Mouse (Mus musculus) naive thymus-derived CD4-positive, alpha-beta T cell, adult 2 months (primary cell): Measurements from ENCODE around the gene Slc25a43.
"Not testable (repeated sequence)": the region's sequence is repeated elsewhere in the genome, so short reads cannot be mapped to it uniquely, and the experiment has no call there.

Experiments used
- DNase-seq: peaks from one replicate; pipeline ENCODE4 v3.0.0-alpha.2; 2011; ENCODE audit warnings: low read depth

Slc25a43 gene

DNA sequence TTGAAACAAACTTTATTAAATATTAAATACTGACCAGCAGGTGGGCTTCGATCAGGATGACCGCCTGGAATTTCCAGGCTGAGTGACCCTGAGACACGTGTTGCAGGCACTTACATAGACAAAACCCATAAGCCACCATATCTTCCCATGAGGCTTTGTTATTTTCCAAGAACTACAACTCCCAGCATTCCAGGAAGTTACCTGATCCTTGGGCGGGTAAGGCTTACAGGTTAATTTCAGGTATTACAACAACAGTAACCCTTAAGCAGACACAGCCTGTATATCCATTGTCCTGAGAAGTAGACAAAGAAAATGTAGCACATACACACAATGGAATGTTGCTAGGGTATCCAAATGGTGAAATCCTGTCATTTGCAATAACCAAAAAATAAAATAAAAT lies 45.9 kb downstream of the Slc25a43 start:
- no peak for DNase-seq

DNA sequence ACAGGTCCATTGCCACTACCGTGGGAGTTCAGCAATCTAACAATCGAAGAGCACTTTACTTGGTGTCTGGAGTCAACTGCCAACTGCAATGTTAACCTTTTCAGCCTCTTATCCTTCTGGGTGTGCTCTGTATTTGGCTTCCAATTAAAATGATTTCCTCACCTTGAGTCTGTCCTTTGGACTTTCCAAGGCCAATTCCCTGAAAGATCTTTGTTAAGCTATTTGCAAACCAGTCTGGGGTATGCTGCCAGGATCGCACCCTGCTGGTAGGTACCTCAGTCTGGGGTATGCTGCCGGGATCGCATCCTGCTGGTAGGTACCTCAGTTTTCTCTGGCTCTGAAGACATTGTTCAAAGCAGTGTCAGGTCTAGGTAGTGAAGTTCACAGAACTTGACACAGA lies 51.1 kb downstream of the Slc25a43 start:
- DNase-seq: no peak

DNA sequence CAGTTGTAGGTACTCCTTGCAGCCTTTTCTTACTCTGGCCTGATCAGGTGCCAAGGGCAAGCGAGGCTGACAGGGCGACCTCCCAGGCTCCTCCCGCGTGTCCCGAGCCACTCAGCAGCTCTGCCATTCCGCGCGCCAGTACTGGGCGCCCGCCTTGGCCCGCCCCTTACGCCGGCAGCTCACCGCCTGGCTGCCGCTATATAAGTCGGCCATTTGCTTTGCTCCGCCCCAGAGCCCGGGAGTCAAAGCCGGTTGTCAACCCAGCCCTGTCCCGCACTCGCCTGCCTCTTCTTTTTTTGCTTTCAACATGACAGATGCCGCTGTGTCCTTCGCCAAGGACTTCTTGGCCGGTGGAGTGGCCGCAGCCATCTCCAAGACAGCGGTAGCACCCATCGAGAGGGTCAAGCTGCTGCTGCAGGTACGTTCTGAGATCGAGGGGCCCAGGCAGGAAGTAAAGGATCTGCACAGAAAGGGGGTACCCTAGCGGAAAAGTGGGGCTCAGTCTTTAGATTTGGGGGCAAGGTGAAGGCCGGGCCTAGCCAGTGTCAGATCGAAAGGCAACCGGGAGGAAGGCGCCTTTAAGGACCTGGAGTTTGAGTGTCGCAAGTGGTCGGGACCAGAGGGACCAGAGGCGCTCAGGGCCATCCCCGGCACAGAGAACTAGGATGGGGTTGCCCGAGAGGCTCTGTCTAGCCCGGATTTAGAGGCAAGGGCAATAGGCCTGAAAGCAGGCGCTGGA lies 52.1 kb downstream of the Slc25a43 start, which contains the start of gene Slc25a5:
Gene Slc25a5 (plus strand): TSS at position 228 of the 739 bp plus-strand sequence.
- peak; percentile 88 for DNase-seq

DNA sequence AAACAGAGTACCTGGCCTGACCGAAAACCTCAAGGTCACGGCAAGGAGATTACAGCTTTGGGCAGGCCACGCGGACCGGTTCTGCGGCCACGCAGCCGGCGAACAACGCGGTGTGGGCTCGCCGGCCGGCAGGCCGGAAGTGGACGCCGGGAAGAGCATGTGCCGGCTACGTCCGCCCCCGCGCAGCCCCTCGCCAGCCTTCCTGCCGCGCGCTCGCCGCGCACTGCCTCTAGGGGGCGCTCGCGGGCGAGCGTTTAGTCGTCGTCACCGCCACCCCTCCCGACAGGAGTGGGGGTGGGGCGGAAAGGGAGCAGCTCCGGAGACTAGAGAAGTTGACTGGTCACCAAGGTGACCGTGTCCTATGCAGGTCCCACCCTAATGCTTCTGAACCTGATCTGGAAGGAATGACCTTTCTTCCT lies 52.7 kb downstream of the Slc25a43 start:
- peak; percentile 86 for DNase-seq

DNA sequence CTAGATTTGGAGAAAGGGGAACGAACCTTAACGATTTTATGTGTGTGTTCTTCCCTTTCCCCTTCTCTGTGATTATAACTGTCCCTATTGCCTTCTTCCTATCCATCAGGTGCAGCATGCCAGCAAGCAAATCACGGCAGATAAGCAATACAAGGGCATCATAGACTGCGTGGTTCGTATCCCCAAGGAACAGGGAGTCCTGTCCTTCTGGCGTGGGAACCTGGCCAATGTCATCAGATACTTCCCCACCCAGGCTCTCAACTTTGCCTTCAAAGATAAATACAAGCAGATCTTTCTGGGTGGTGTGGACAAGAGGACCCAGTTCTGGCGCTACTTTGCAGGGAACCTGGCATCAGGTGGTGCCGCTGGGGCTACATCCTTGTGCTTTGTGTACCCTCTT lies 53.3 kb downstream of the Slc25a43 start:
- DNase-seq: not testable (repeated sequence)

DNA sequence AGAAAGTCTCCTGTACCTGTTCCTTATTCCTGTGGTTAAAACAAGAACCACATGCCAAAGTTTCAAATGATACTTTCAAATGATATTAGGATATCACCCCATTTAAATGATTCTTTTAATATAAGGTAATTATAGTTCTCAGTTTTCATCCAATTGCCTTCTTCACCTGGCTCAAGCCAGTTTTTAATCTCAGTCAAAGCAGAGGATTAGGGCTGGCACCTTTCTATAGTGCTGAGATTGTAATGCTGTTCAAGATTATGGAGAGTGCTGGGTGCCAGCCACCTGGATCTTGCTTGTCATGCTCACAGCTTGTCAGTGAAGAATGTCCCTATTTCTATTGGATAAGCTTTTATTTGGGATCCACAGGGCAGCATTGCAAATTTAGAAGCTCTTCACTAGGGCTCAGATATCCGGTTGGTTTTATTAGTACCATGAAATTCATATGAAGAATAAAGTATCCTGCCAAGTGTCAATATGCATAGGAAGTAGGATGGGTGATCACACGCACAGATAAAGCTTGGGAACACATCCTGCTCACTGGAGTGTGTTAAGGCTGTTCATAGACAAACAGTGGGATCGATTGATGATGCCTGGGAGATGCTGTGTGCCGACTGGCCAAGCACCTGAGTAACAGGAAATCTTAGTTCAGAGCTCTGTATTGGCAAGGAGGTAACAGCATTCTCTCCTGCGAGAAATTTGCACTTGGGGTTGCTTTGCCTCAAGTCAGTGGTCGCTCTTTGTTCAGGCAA lies 55.8 kb downstream of the Slc25a43 start:
- DNase-seq: no peak

DNA sequence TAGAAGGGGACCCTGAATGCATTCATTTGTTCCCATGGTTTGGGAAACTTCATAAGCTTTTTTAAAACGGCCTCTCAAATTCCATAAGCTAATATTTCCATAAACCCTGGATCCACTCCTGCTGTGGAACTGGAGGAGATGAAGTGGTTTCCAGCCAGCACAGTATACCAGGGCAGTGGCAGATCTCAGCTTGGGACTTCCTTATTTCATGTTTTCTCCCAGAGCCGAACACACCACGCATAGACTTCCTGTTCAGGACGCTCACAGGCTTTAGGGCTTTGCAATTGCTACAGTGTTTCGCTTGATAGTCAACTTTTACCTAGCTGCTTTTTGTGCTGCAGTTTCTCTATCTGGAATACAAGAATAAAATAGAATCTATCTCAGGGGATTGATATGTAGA lies 59.7 kb downstream of the Slc25a43 start:
- peak; percentile 23 for DNase-seq

DNA sequence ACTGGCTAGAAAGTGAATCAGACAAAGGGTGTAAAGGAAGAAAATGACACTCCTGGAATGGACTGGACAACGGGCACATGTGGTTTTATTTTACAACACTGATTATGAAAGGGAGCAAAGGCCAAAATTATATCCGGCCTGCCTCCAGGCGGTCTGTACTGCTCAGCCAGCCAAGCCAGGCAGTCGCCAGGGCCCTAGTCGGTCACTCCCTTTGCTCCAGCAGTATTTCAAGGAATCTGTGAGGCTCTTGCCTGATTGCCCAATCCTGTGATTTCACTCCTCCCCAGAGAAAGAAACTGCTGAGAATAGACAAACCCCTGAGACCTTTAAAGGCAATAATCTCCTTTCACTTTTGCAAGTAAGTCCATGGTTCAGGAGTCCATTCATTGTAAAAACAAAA lies 60.7 kb downstream of the Slc25a43 start:
- DNase-seq: no peak

DNA sequence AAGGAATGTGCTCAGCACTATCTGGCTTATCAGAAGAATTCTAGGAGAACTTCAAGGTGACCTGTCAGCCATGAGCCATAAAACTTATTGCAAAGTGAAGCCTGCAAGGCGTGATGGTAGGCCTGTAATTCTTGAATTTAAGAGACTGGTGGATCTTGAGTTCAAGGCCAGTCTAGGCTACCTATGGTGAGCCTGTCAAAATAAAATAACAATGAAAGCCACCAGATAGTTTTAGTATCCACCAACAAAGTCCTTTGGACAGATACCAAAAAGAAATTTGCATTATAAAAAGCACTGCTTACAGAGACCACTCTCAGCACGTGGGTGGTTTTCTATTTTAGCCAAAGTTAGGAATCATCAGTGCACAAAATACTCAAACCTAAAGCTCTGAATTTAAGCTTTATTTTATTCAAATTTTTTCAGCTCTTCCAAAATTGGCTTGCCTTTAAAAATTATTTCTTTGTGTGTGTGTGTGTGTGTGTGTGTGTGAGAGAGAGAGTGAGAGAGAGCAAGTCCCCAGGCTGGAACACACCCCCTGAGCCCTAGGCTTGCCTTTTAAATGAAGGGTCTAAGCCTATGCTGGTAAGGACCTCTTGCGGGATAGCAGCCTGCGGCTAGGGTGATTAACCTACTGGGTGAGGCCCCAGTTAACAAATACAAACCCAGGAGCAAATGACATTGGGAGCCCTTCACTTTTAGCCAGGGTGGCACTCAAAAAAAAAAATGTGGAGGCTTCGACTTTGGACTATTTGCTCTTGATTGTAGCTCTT lies 62.2 kb downstream of the Slc25a43 start:
- DNase-seq: no peak

DNA sequence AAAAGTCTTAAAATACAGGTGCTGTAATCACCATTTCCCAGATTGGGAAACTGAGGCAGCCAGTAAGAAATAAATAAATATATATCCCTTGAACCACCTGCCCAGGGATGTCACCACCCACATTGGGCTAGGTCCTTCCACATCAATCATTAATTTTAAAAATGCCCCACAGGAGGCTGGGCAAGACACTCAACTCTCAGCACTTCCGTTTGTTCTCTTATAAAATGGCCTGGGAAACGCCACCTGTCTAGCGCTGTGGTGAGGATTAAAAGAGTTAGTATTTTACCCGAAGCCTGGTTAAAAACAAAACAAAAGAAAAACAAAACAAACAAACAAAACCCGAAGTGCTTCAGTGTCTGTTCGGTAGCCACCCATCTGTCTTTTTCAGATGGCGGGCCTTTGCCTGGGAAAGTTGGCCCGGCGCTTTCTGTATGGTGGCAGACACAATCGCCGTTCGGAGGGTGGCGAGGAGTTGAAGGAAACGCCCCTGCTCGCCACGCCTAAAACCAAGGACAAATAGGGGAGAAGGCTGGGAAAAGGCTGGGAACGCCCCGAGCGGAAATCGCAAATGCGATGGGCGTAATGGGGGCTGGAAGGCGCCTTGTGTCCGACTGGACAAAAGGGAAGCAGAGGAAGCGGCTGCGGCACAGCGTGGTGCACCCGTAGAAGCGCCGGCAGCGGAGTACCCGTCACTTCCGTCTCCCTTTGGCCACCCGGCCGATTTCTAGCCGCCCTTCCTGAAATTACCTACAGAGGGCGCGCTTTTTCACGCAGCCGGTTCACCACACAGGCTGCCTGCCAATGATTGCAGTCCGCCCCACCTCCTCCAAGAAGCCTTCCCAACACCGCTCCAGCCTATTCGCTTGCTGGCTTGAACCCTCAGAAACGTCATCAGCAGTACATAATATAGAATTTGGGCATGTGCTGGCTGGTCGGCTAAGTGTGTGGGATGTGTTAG lies 64.2 kb downstream of the Slc25a43 start:
- peak; percentile 91 for DNase-seq

DNA sequence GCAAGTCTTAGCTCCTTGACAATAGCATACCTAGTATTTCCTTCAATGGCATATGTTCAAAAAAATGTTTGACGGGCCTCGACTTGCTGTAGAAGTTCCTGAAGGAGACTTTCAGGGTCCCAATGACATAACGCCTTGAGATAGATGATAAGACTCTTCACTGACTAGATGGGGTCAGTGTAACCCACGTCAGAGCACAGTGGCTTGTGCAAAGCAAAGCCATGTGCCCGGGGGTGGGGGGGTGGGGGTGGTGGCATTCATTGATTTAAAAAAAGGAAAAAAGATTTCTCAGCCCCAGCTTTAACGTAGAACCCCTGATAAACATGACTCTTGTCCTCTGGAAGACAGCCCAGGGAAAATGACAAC lies 64.8 kb downstream of the Slc25a43 start:
- no peak for DNase-seq

DNA sequence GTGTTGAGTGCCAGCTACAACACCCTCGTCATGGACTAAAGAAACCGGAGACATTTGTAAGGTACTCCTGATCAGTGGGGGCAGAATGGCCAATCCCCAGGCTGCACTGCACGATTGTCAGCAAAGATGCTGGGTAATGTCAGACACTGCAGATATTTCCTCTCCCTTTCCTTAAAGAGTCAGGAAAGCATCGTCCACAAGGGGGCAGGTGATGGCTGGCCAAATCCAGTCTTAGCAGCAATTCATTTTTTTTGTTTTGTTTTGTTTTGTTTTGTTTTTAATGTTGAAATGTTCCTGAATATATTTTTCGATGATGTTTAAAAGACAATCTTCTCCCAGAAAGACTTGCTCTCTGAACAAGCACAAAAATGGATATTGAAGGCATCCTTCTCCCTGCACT lies 67.9 kb downstream of the Slc25a43 start:
- peak; percentile 44 for DNase-seq

DNA sequence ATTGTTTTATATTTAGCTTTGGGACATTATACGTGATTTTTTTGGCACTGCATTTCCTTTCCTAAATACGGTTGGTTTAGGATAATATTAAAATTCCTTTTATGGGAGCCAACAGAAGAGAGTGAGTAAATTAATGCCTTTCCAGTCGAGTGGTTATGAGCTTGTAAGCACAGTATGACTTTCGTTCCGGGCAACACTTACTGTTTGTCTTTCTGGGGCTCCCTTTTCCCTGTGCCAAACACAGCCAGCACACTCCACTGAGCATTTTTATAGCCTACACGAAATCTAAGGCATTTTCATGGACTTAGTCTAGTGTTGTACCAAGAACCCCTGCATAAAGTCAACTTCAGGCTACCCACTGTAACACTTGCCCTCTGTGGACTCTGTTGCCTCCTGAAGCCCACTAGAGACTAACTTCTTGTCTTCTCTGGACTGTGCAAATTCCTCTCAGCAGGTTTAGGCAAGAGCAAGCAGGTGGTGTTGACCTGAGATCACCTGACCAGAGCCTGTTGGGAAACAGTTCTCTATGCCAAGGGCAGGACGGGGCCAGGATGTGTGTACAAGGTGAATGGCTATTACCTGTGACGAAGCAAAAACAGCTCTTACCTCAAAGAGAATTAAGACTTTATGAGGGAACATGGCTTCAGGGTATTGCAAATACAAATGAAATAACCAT lies 70.8 kb downstream of the Slc25a43 start:
- no peak for DNase-seq

DNA sequence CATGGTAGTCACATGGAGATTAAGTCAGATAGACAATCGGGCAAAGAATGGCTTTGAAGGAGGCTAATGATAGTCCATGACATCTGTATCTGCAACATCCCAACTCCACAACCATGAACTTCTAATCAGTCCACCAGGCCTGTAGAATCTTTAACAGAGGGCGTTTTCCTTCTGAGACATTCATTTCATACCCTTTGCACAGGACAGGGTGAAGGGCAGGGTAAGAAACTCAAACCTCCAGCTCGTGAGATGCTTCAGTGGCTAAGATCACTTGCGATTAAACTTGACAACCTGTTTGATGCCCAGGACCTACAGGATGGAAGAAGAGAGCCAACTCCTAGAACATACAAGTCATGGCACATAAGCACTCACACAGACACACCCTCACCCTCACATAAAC lies 71.6 kb downstream of the Slc25a43 start:
- no peak for DNase-seq

DNA sequence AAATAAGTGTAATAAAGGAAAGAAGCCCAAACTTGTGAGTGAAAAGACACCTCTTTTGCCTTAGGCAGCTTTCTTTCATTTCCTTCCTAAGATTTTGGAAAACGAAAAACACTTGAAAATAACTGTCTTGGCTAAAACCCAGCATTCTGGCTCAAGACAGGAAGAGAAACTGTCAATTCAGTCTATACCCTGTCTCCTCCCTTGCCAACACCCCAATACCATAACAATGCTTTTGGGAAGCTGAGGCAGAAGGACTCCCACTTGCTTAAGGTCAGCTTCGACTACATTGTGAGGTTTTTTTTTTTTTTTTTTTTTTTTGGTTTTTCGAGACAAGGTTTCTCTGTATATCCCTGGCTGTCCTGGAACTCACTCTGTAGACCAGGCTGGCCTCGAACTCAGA lies 72.0 kb downstream of the Slc25a43 start:
- no peak for DNase-seq

DNA sequence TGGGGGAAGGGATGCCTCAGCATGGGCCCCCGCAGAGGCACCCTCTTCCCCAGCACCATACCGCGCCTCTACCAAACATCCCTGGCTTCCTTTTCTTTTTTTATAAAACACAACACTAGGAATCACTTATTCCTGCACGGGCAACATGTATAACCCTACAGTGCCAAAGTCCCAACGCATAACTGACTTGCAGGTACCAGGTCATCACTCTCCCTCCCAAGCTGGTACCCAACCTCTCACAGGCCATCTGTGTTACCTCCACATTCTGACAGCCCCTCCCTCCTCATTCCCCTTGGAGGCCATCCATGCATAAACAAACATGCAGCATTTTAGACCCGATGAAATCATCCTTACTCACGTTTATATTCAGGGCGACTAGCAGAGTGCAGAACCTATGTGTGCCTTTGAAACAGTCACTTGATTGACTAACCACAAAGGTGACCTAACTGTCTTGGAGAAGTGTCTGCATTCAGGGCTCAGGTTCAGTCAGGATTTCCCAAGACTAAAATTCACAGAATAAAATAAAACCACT lies 73.0 kb downstream of the Slc25a43 start:
- no peak for DNase-seq

DNA sequence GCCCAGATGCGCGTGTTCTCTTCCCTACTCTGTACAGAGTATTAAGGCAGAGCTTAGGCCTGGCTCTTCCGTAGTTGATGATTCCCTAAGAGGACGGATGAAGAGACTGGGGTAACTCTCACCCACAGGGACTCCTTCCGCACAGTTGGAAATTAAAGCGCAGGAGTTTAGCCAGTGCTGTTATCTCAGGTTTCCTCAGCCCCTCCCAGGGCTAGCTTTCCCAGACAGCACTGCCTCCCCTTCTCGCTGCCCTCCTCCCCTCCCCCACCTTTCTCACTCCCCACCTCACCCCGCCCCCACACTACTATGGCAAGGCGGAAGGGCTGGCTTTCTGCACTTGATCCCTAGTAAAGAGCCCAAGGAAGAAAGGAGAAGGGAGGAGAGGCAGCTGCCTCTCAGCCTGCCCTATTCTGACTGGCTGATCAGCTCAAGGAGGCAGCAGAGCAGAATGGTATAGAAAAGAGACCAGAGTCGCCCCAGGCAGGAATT lies 73.5 kb downstream of the Slc25a43 start:
- no peak for DNase-seq

DNA sequence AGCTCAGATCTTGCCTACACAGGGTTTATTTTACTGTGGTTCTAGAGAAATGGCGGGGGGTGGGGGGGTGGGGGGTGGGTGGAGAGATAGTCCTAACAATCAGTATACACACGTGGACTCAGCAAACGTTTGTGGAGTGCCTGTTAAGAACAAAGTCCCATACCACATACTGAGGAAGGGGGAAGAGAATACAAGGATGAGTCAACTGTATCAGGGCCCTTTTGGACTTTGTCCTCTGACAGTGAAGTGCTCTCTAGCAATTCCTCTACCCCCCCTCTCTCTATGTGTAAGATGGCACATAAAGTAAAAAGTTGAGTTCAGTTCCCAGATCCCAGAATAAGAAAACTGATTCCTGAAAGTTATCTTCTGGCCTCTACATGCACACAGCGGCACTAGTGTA lies 76.1 kb downstream of the Slc25a43 start:
- no peak for DNase-seq

DNA sequence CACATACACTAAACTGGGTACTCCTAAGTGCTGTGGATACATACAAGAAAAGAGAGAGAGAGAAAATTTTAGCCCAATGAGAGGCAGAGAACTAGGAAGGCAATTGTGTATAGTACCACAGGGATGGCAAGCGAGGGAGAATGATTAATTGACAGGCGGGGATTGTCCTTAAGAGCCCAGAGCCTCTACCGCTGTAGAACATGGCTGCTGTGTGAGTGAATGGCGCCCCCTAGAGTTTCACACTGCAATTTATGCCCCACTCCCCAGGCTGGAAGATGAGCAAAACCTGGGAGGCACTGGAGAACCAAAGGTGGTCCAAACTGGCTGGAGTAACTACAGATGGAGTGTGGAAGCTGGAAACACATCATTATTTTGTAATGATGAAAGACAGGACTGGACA lies 76.7 kb downstream of the Slc25a43 start:
- DNase-seq: peak; percentile 73

DNA sequence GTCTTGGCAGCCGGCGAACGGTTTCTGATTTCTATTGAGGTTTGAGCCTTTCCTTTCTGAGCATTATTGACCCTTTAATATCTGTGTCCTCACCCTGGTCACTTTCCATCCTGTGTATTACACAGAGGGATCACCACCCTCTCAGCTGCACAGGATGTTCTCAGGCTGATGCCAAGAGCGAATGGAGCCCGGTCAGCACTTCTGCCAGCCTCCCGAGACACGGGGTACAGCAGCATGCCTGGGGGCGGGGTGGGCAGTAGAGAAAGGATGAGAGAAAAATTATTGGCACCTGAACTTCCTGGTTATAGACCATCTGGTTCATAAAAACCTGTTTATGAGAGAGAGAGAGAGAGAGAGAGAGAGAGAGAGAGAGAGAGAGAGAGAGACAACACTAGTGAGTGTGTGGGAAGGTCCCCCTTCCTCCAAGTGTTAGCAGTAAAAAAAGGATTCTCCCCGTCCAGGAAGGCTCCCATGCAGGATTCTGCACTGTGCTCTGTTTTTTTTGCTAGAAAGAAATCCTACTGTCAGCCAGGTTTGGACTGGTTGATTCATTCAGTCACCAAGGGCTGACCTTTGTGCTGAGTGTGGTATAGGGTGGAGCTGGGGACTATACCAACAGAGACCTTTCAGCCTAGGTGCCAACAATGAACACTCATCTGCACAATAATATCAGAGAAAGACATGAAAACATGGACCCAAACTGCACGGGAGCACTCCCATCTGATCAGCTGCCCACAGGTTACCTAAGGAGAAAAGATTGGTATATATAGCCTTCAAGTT lies 80.7 kb downstream of the Slc25a43 start:
- no peak for DNase-seq
